Mouse (Mus musculus) midbrain, postnatal 0 days (tissue): Measurements from ENCODE around the gene Bckdhb. TPM values are rescaled to one million over a fixed set of nuclear protein-coding genes. Genes with fewer than 3 reads are reported as not detected.
"Not testable (repeated sequence)": the region's sequence is repeated elsewhere in the genome, so short reads cannot be mapped to it uniquely, and the experiment has no call there.

Source experiments
- ATAC-seq: fragments of 200-750 bp; cut with Nextera tagmentation; 2 replicates; pipeline ENCODE4 v1.8.0; 2017; ENCODE audit warnings: moderate number of reproducible peaks, mild to moderate bottlenecking, moderate TSS enrichment, moderate library complexity; ENCODE audit not compliant: low FRiP score
- DNase-seq: peaks from one replicate; pipeline ENCODE4 v3.0.0-alpha.2; 2015; ENCODE audit warnings: low spot score
- H3K27ac ChIP-seq: fragments of 300-500 bp; sonication (generic); 2 replicates; pipeline ENCODE4 v1.5.1; 2014; ENCODE audit warnings: low read depth, mild to moderate bottlenecking, low read length, mixed read lengths
- H3K27me3 ChIP-seq: fragments of 300-500 bp; sonication (generic); 2 replicates; pipeline ENCODE4 v1.6.1; 2014; ENCODE audit warnings: low read length, control low read depth, mixed read lengths; ENCODE audit not compliant: insufficient read depth
- H3K36me3 ChIP-seq: fragments of 300-500 bp; sonication (generic); 2 replicates; pipeline ENCODE4 v1.6.1; 2014; ENCODE audit warnings: low read length, control low read depth, mixed read lengths; ENCODE audit not compliant: insufficient read depth
- H3K4me1 ChIP-seq: fragments of 300-500 bp; sonication (generic); 2 replicates; pipeline ENCODE4 v1.6.1; 2014; ENCODE audit warnings: mild to moderate bottlenecking, control low read depth, antibody characterized with exemption, low read length, mixed read lengths; ENCODE audit not compliant: insufficient read depth
- H3K4me2 ChIP-seq: fragments of 300-500 bp; sonication (generic); 2 replicates; pipeline ENCODE4 v1.6.1; 2014; ENCODE audit warnings: low read depth, mild to moderate bottlenecking, low read length, mixed read lengths; ENCODE audit not compliant: poor library complexity, severe bottlenecking
- H3K4me3 ChIP-seq: fragments of 300-500 bp; sonication (generic); 2 replicates; pipeline ENCODE4 v1.5.1; 2014; ENCODE audit warnings: low read depth, mild to moderate bottlenecking, low read length, moderate library complexity
- H3K9ac ChIP-seq: fragments of 300-500 bp; sonication (generic); replicated peaks from 2 replicates; pipeline ENCODE4 v1.6.1; 2014; ENCODE audit warnings: mild to moderate bottlenecking, low read length, moderate library complexity, mixed read lengths; ENCODE audit not compliant: poor library complexity, severe bottlenecking
- H3K9me3 ChIP-seq: fragments of 300-500 bp; sonication (generic); 2 replicates; pipeline ENCODE4 v1.6.1; 2016; ENCODE audit warnings: low read length, control low read depth
- CTCF ChIP-seq: IDR thresholded peaks from 2 replicates; pipeline ENCODE4 v1.5.1; 2016; ENCODE audit warnings: antibody characterized with exemption, mild to moderate bottlenecking
- WGBS: fragments of 180-500 bp; shearing (Covaris S2); extraction: QIAGEN DNeasy Blood & Tissue Kit; methylation state at CpG from one replicate; pipeline ENCODE4 v1.1.7; 2014; 5-methylcytosine and 5-hydroxymethylcytosine counted together
- polyA plus RNA-seq: library from polyadenylated mRNA; unstranded; fragments of >200 nt; fragmentation: Nextera tagmentation; extraction: Ambion mirVana; gene quantifications from 2 replicates; pipeline ENCODE4 v1.2.1, GENCODE M21; 2015
- total RNA-seq: library from RNA; depleted of rRNA; stranded (reverse); fragments of >200 nt; gene quantifications from 2 replicates; pipeline ENCODE4 v1.2.3, GENCODE M21; 2014

Bckdhb gene
- total and polyA plus RNA-seq, 2 experiments from 2014 or later: 23.5 to 29.9 TPM

DNA sequence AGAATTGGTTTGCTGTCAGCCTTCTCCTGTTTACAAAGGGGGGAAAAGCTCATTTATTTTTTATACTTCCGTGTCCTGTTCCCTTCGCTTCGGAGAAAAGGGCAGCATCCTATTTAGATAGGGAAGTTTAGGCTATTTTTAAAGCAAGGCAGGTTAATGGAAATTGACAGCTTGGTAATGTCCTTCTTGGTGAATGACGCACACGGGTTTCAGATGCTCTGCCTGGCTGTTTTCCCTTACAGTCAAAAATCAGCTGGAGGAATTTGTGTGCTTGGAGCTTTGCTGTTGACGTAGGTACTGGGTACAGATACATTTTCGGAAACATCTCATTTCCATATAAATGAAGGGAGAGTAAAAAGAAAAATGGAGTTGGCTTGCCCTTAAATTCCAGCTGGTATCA, 44.4 kb downstream of the Bckdhb start:
- H3K4me3 ChIP-seq: no peak overlapping the region
- H3K36me3 ChIP-seq: no peaks in the 10 kb centered on the region
- no peaks in the 10 kb centered on the region for H3K27me3 ChIP-seq
- no peak overlapping the region for H3K9ac ChIP-seq
- ATAC-seq (no peak), DNase-seq (no peak)
- no peak for TF ChIP-seq CTCF
- H3K4me1 ChIP-seq: no peaks in the 10 kb centered on the region
- no peak overlapping the region for H3K27ac ChIP-seq
- WGBS: 73% methylated on average over 7 of the region's 7 CpGs
- no peak overlapping the region for H3K4me2 ChIP-seq
- H3K9me3 ChIP-seq: no peaks in the 10 kb centered on the region

DNA sequence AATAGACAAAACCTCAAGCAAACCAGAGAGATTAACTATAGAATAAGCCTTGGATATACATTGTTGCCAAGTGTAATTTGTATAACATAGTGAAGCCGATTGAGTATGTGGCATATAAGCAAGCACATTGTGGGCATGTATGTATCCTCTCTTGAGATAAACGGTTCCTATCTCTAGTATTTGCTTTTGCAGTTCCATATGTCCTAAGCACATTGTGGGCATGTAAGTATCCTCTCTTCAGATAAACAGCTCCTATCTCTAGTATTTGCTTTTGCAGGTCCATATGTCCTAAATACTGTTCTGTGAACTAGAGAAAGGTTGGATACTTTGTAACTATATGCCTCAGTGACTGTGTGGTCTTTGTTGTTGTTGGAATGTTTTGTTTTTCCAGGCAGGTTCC, 48.5 kb downstream of the Bckdhb start:
- Histone ChIP-seq H3K9ac (no peak overlapping the region), H3K4me1 (no peaks in the 10 kb centered on the region), H3K27me3 (no peaks in the 10 kb centered on the region), H3K9me3 (no peaks in the 10 kb centered on the region), H3K4me3 (no peak overlapping the region), H3K36me3 (no peaks in the 10 kb centered on the region), H3K4me2 (no peak overlapping the region), H3K27ac (no peak overlapping the region)
- ATAC-seq (no peak), DNase-seq (no peak)
- no peak for TF ChIP-seq CTCF
- WGBS: 89% methylated on average over 2 of the region's 2 CpGs

DNA sequence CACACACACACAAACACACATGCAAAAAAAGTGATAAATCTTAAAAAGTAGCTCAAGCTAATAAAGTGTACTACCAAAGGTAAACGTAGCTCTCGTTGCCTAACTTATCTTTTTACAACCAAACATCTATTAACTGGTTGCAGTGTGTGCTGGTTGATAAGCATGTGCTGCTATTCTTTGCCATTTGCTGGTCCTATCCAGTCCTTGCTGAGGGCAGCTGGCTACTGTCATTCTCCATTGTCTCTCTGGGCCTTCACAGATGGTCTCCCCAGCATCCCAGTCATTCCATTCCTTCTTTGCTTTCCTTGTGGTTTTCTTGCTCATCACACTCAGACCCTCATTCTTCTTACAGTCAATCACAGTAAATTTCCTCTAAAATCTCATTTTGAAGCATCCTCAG, 50.9 kb downstream of the Bckdhb start:
- no peak for TF ChIP-seq CTCF
- H3K27me3 ChIP-seq: no peaks in the 10 kb centered on the region
- H3K36me3 ChIP-seq: no peaks in the 10 kb centered on the region
- DNase-seq (no peak), ATAC-seq (no peak)
- H3K4me3 ChIP-seq: no peak overlapping the region
- H3K9me3 ChIP-seq: no peaks in the 10 kb centered on the region
- no peaks in the 10 kb centered on the region for H3K4me1 ChIP-seq
- H3K4me2 ChIP-seq: no peak overlapping the region
- no peak overlapping the region for H3K27ac ChIP-seq
- 81% methylated on average over 2 of the region's 2 CpGs for WGBS
- no peak overlapping the region for H3K9ac ChIP-seq

DNA sequence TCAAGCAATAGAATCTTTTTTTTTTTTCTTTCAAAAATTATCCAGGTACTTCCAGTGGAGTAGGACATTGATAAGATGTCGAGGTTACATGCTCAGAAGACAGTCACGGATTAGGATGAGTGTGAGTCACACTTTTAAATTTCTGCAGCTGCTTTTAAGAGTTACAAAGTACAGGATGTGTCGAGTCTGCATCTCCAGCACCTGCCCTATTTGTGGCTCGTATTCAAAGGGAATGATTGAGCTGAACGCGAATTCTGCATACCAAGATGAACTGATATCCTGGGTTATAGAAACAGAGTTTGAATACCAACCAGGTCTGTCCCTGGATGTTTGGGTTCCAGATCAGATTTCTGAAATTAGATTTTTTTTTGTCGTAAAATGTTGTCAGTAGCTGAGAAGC, 56.3 kb downstream of the Bckdhb start:
- Histone ChIP-seq H3K9me3 (no peaks in the 10 kb centered on the region), H3K4me3 (no peak overlapping the region), H3K27me3 (no peaks in the 10 kb centered on the region), H3K4me2 (no peak overlapping the region), H3K9ac (no peak overlapping the region), H3K4me1 (no peaks in the 10 kb centered on the region), H3K27ac (no peak overlapping the region), H3K36me3 (no peaks in the 10 kb centered on the region)
- DNase-seq: no peak
- TF ChIP-seq CTCF: no peak
- WGBS: 79% methylated on average over 7 of the region's 7 CpGs
- no peak for ATAC-seq

DNA sequence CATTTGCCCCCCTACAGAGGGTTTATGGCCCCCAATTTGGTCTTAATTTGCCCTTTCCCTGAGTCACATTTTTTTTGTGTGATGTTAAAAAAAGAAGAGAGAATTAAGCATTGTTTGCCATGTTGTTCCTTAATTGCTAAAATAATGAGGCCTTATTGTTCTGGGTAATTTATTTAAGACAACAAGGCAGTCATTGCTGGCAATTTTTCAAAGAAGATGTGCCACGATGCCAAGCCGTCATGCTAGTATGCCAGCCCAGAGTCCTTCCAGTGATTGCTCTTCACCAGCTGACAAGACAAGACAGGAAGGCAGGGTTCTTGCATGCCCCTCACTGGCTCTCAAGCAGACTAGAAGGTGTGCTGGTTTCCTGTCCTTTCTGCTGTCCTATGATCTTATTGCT, 84.0 kb downstream of the Bckdhb start:
- H3K27ac ChIP-seq: no peak overlapping the region
- ATAC-seq: no peak
- no peak overlapping the region for H3K9ac ChIP-seq
- no peaks in the 10 kb centered on the region for H3K4me1 ChIP-seq
- DNase-seq: peak; percentile 30
- WGBS: 75% methylated on average over 2 of the region's 2 CpGs
- TF ChIP-seq CTCF: no peak
- H3K4me3 ChIP-seq: no peak overlapping the region
- H3K36me3 ChIP-seq: 0 out of 2 replicates have a peak, but pooled peaks cover 4% of the 10 kb centered on the region
- no peak overlapping the region for H3K4me2 ChIP-seq
- H3K9me3 ChIP-seq: no peaks in the 10 kb centered on the region
- no peaks in the 10 kb centered on the region for H3K27me3 ChIP-seq

DNA sequence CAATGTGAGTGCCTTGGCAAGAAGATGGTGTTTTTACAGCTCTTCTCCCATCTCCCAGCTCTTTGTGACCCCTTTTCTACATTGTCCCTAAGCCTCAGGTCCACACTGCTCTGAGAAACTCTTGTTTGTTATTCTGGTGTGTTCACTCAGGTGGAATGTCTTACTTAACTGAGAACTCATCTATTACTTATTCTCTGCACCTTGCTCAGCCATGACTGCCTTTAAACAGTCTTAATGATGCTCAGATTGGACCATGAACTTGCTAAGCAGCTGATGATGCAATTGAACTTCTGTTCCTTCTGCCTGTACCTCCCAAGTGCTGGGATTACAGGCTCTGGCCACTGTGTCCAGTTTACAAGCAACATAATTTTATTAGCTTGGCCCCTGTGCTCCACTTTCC, 86.2 kb downstream of the Bckdhb start:
- Histone ChIP-seq H3K4me3 (no peak overlapping the region), H3K9me3 (no peaks in the 10 kb centered on the region), H3K36me3 (0 out of 2 replicates have a peak, but pooled peaks cover 2% of the 10 kb centered on the region), H3K4me1 (no peaks in the 10 kb centered on the region), H3K9ac (no peak overlapping the region), H3K27me3 (no peaks in the 10 kb centered on the region), H3K4me2 (no peak overlapping the region), H3K27ac (no peak overlapping the region)
- DNase-seq (no peak), ATAC-seq (no peak)
- TF ChIP-seq CTCF: no peak

DNA sequence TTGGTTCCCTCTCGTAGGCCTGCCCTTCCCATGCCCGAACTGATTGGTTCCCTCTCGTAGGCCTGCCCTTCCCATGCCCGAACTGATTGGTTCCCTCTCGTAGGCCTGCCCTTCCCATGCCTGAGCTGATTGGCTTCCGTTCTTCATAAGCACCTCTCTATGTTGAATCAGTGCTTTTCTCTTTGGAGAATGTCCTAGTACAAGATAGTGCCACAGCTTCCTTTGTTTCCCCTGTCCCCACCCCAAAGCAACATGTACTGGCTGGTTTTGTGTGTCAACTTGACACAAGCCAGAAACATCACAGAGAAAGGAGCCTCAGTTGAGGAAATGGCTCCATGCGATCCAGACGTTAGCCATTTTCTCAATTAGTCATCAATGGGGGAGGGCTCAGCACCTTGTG, 93.2 kb downstream of the Bckdhb start:
- H3K27me3 ChIP-seq, H3K9ac ChIP-seq, H3K4me3 ChIP-seq, H3K4me2 ChIP-seq, H3K4me1 ChIP-seq, H3K36me3 ChIP-seq, ATAC-seq, H3K27ac ChIP-seq, H3K9me3 ChIP-seq, DNase-seq: not testable (repeated sequence)
- 97% methylated on average over 8 of the region's 8 CpGs for WGBS
